Mouse (Mus musculus) forebrain, embryonic 12.5 days (tissue): ENCODE results near the gene Fignl2. TPM values are rescaled to one million over a fixed set of nuclear protein-coding genes. Genes with fewer than 3 reads are reported as not detected.

Experiments
- ATAC-seq: fragments of 200-750 bp; cut with Nextera tagmentation; 2 replicates; pipeline ENCODE4 v1.8.0; 2017; ENCODE audit warnings: moderate TSS enrichment; ENCODE audit not compliant: low FRiP score
- H3K27ac ChIP-seq: fragments of 300-500 bp; sonication (generic); 2 replicates; pipeline ENCODE4 v1.5.1; 2016; ENCODE audit warnings: mild to moderate bottlenecking
- H3K27me3 ChIP-seq: fragments of 300-500 bp; sonication (generic); 2 replicates; pipeline ENCODE4 v1.6.1; 2016; ENCODE audit warnings: mild to moderate bottlenecking
- H3K36me3 ChIP-seq: fragments of 300-500 bp; sonication (generic); replicated peaks from 2 replicates; pipeline ENCODE4 v1.6.1; 2016; ENCODE audit warnings: mild to moderate bottlenecking
- H3K4me1 ChIP-seq: fragments of 300-500 bp; sonication (generic); 2 replicates; pipeline ENCODE4 v1.6.1; 2016
- H3K4me2 ChIP-seq: fragments of 300-500 bp; sonication (generic); 2 replicates; pipeline ENCODE4 v1.6.1; 2016; ENCODE audit warnings: mild to moderate bottlenecking, moderate library complexity
- H3K4me3 ChIP-seq: fragments of 300-500 bp; sonication (generic); replicated peaks from 2 replicates; pipeline ENCODE4 v1.5.1; 2016; ENCODE audit warnings: mild to moderate bottlenecking
- H3K9ac ChIP-seq: fragments of 300-500 bp; sonication (generic); 2 replicates; pipeline ENCODE4 v1.6.1; 2016; ENCODE audit warnings: mild to moderate bottlenecking
- H3K9me3 ChIP-seq: fragments of 300-500 bp; sonication (generic); 2 replicates; pipeline ENCODE4 v1.6.1; 2016
- WGBS: fragments of 180-500 bp; shearing (Covaris S2); methylation state at CpG from one replicate; pipeline ENCODE4 v1.1.7; 2016; 5-methylcytosine and 5-hydroxymethylcytosine counted together
- polyA plus RNA-seq: library from polyadenylated mRNA; unstranded; fragments of >200 nt; fragmentation: Nextera tagmentation; extraction: Ambion mirVana; gene quantifications from 2 replicates; pipeline ENCODE4 v1.2.1, GENCODE M21; 2016

The Fignl2 gene
- polyA plus RNA-seq, 1 experiment from 2014 or later: 0.22 TPM

- no peak overlapping the region for H3K4me3 ChIP-seq
- WGBS: 95% methylated on average over 8 of the region's 8 CpGs
- no peak overlapping the region for H3K9ac ChIP-seq
- no peak overlapping the region for H3K4me2 ChIP-seq
- H3K9me3 ChIP-seq: no peaks in the 10 kb centered on the region
- no peaks in the 10 kb centered on the region for H3K36me3 ChIP-seq
- no peak for ATAC-seq
- no peak overlapping the region for H3K27ac ChIP-seq
- peaks cover 35% of the 10 kb centered on the region for H3K4me1 ChIP-seq
- peaks cover 29% of the 10 kb centered on the region for H3K27me3 ChIP-seq
These were observed 13.2 kb upstream of the Fignl2 start for GRCm38 (mm10) chr15:101091551-101091950.

- peaks cover 22% of the 10 kb centered on the region for H3K4me1 ChIP-seq
- H3K4me2 ChIP-seq: no peak overlapping the region
- H3K4me3 ChIP-seq: no peak overlapping the region
- H3K27ac ChIP-seq: no peak overlapping the region
- WGBS: 51% methylated on average over 4 of the region's 4 CpGs
- H3K9ac ChIP-seq: no peak overlapping the region
- H3K27me3 ChIP-seq: peaks cover 15% of the 10 kb centered on the region
- ATAC-seq: no peak
- no peaks in the 10 kb centered on the region for H3K9me3 ChIP-seq
- no peaks in the 10 kb centered on the region for H3K36me3 ChIP-seq
These were observed 9.9 kb upstream of the Fignl2 start for GRCm38 (mm10) chr15:101088291-101088690.

- ATAC-seq: no peak
- Histone ChIP-seq H3K27ac (no peak overlapping the region), H3K27me3 (peaks cover 9% of the 10 kb centered on the region), H3K4me3 (no peak overlapping the region), H3K9ac (no peak overlapping the region), H3K9me3 (no peaks in the 10 kb centered on the region), H3K4me2 (no peak overlapping the region), H3K4me1 (peaks cover 9% of the 10 kb centered on the region; the same call in 1 of the 2 replicates), H3K36me3 (no peaks in the 10 kb centered on the region)
- WGBS: 78% methylated on average over 3 of the region's 3 CpGs
These were observed 8.6 kb upstream of the Fignl2 start for GRCm38 (mm10) chr15:101086956-101087355.

DNA sequence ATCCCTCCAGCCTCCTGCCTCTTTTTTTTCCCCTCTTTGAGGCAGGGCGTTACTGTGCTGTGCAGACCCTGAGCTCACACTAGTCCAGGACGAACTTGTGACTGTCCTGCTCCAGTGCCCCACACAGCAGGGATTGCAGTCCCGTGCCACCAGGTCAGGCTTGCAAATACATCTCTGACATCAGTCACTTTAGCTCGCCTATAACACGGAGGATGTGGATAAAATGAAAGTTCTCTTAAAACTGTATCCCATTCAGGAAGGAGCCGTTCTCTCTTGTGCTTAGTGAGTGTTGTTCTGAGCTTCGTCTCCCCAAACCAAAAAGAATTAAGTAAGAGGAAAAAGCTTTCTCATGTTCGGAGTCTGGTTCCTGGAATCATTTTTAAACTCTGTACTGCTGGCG lies 8.1 kb upstream of the Fignl2 start:
- H3K4me2 ChIP-seq: no peak overlapping the region
- no peak for ATAC-seq
- 75% methylated on average over 9 of the region's 9 CpGs for WGBS
- H3K9ac ChIP-seq: no peak overlapping the region
- H3K36me3 ChIP-seq: no peaks in the 10 kb centered on the region
- H3K4me1 ChIP-seq: peaks cover 11% of the 10 kb centered on the region; the same call in 1 of the 2 replicates
- H3K9me3 ChIP-seq: no peaks in the 10 kb centered on the region
- no peak overlapping the region for H3K4me3 ChIP-seq
- H3K27ac ChIP-seq: no peak overlapping the region
- peaks cover 6% of the 10 kb centered on the region; the same call in 1 of the 2 replicates for H3K27me3 ChIP-seq

DNA sequence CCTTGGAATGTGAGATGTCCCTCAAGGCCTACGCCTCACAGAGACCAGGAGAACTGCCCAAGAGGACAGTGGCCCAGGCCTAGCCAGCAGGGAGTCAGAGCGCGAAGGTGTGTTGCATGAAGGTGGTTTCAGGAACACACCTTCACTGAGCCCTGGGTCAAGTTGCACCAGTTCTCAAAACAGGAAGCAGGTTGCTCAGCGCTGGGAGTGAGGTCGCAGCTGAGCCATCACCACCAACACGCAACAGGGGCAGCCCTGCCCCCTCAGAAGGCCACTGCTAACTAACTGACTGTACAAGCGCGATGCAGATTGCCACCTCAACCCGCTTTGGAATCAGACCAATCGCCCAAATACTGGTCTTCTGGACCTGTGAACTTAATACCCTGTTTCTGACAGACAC lies 6.1 kb upstream of the Fignl2 start:
- Histone ChIP-seq H3K9ac (no peak overlapping the region), H3K27ac (no peak overlapping the region), H3K36me3 (no peaks in the 10 kb centered on the region), H3K9me3 (no peaks in the 10 kb centered on the region), H3K4me2 (no peak overlapping the region), H3K4me1 (peaks cover 22% of the 10 kb centered on the region; the same call in 1 of the 2 replicates), H3K4me3 (no peak overlapping the region), H3K27me3 (peaks cover 17% of the 10 kb centered on the region; the same call in 1 of the 2 replicates)
- ATAC-seq: no peak
- 90% methylated on average over 10 of the region's 10 CpGs for WGBS

DNA sequence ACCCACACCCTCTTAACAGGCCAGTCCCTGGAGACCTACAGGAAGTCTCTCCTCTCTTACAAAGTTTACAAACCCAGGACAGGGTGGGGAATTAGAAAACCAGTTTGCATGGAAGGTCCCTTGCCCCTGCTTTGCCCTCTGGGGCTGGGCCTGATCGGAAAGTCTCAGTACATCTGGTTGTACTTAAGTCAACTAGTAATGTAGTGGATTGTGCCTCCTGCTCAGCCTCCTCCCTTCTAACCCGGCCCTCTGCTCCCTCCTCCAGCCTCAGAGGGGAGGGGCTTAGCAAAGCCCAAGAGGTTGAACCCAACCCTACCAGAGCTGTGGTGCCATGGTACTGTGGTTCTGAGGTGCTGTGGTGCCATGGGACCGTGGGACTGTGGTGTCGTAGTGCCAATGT lies 3.9 kb upstream of the Fignl2 start:
- H3K27ac ChIP-seq: no peak overlapping the region
- H3K4me2 ChIP-seq: no peak overlapping the region
- peaks cover 25% of the 10 kb centered on the region for H3K27me3 ChIP-seq
- no peak for ATAC-seq
- H3K4me3 ChIP-seq: no peak overlapping the region
- H3K36me3 ChIP-seq: no peaks in the 10 kb centered on the region
- H3K9me3 ChIP-seq: no peaks in the 10 kb centered on the region
- WGBS: 71% methylated on average over 4 of the region's 4 CpGs
- H3K9ac ChIP-seq: no peak overlapping the region
- peaks cover 36% of the 10 kb centered on the region for H3K4me1 ChIP-seq

DNA sequence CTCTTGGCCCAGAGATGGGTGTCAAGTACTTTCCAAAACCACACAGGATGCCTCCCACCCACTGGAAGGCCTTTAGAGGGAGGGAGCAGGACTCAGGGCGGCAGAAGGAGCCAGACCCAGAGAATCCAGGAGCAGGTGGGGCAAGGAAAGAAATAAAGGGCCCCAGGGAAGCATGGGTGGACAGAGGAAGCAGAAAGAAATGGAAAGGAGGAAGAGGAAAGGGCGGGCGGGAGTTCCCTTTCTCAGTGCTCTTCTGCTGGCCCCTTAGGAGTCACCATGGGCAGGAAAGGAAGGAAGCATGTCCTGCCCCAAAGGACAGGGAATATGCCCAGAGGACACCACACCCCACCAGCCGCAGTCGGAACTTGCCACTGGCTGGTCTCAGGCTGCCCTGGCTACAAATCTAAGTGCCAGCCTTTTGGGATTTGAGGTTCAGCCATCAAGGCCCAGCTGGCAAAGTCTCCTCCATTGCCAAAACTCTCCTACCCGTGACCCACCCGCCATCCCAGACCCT lies 2.7 kb upstream of the Fignl2 start:
- Histone ChIP-seq H3K27ac (no peak overlapping the region), H3K27me3 (peaks cover 25% of the 10 kb centered on the region), H3K4me1 (peaks cover 48% of the 10 kb centered on the region), H3K9ac (no peak overlapping the region), H3K9me3 (no peaks in the 10 kb centered on the region), H3K4me3 (no peak overlapping the region), H3K36me3 (no peaks in the 10 kb centered on the region), H3K4me2 (no peak overlapping the region)
- 80% methylated on average over 7 of the region's 7 CpGs for WGBS
- no peak for ATAC-seq

DNA sequence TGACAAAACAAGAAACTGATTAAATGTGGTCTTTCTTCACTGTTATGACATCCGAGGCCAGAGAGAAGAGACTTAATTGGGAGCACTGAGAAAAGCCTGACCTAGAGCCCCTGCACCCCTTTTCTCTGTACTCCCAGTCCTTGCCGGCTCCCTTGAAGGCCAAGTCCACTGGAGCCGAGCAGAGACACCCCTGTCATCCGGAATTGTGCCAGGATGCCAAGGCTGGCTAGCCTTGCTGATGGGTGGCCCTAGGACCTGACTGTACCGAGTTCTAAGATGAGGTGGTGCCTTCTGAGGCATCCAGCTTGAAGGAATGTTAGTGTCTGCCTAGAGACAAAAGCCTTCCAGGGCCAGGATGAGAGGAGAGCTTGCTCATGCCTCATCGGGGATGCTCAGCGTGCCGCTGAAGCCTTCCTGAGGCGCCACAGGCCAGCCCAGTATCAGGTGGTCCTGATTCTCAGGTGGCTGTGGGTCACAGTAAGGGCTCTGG lies 1.7 kb upstream of the Fignl2 start:
- no peak overlapping the region for H3K9ac ChIP-seq
- H3K36me3 ChIP-seq: no peaks in the 10 kb centered on the region
- WGBS: 70% methylated on average over 9 of the region's 9 CpGs
- ATAC-seq: no peak
- peaks cover 25% of the 10 kb centered on the region for H3K27me3 ChIP-seq
- no peak overlapping the region for H3K4me3 ChIP-seq
- peaks cover 58% of the 10 kb centered on the region for H3K4me1 ChIP-seq
- H3K9me3 ChIP-seq: no peaks in the 10 kb centered on the region
- no peak overlapping the region for H3K27ac ChIP-seq
- no peak overlapping the region for H3K4me2 ChIP-seq

DNA sequence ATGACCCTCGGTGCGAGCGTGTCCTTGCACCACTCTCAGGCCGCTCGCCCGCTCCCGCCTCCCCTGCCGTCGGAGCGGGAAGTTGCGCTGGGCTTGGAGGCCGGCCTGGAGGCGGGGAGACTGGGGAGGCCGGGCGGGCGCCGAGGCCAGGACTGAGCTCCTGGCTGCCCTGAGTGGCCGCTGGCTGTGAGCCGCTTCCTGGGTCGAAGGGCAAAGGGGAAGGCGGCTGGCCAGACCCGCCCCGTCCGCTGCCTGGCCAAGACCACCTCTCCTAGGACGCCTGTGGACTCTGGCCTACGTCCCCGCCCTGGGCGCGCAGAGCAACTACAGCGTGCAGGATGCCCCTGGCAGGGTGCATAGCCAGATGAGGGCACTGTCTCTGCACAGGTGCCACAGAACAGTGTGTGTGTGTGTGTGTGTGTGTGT lies 377 bp upstream of the Fignl2 start:
- H3K9me3 ChIP-seq: no peaks in the 10 kb centered on the region
- no peaks in the 10 kb centered on the region for H3K36me3 ChIP-seq
- H3K4me2 ChIP-seq: peak overlapping the region; percentile 94
- whole genome bisulfite sequencing: under 1% methylated on average over 28 of the region's 30 CpGs
- peak overlapping the region; percentile 86 for H3K9ac ChIP-seq
- peaks cover 25% of the 10 kb centered on the region for H3K27me3 ChIP-seq
- H3K27ac ChIP-seq: peak overlapping the region; percentile 85
- H3K4me3 ChIP-seq: peak overlapping the region; percentile 88
- peak; percentile 58 for ATAC-seq
- H3K4me1 ChIP-seq: peaks cover 63% of the 10 kb centered on the region

GRCm38 (mm10) chr15:101077001-101077812 lies 1.2 kb downstream of the Fignl2 start:
- peak overlapping the region; percentile 86 for H3K9ac ChIP-seq
- peak; percentile 27 for ATAC-seq
- H3K36me3 ChIP-seq: no peaks in the 10 kb centered on the region
- H3K4me1 ChIP-seq: peaks cover 67% of the 10 kb centered on the region
- H3K4me3 ChIP-seq: peak overlapping the region; percentile 88
- H3K9me3 ChIP-seq: no peaks in the 10 kb centered on the region
- H3K27ac ChIP-seq: peak overlapping the region; percentile 85
- 0% methylated on average over 34 of the region's 34 CpGs for WGBS
- H3K4me2 ChIP-seq: peak overlapping the region; percentile 94
- peaks cover 25% of the 10 kb centered on the region for H3K27me3 ChIP-seq

- peaks cover 67% of the 10 kb centered on the region for H3K4me1 ChIP-seq
These were observed 2.0 kb downstream of the Fignl2 start for GRCm38 (mm10) chr15:101076071-101077000.

DNA sequence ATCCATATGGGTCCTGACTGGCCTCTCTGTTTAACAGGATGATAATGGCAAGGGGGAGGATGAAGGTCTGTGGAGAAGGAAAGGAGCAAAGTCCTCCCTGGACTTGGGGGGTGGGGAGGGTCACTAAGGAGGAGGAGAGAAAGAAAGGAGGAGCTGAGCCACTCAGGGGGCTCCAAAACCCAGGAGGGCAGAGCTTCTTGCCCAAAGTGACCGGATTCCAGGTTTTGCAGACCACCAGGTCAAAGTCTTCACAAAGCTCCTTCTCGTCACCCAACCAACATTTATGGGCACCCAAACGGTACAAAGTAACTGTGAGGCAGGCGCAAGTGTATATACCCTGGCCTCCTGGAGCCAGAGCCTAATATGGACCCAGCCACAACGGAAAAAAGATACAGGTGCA lies 2.7 kb downstream of the Fignl2 start:
- Histone ChIP-seq H3K4me2 (peak overlapping the region; percentile 94), H3K36me3 (no peaks in the 10 kb centered on the region), H3K27ac (no peak overlapping the region), H3K9me3 (no peaks in the 10 kb centered on the region), H3K27me3 (peaks cover 18% of the 10 kb centered on the region), H3K4me1 (peaks cover 69% of the 10 kb centered on the region), H3K9ac (0 out of 2 replicates have a peak overlapping the region, but pooled peaks have one; percentile 13), H3K4me3 (no peak overlapping the region)
- 13% methylated on average over 5 of the region's 5 CpGs for WGBS
- ATAC-seq: no peak

More at GRCm38 (mm10) chr15:101076071-101077000, 2.0 kb downstream of the Fignl2 start:
- Histone ChIP-seq H3K27ac (peak overlapping the region; percentile 85), H3K4me2 (peak overlapping the region; percentile 94), H3K36me3 (no peaks in the 10 kb centered on the region), H3K9ac (peak overlapping the region; percentile 86), H3K9me3 (no peaks in the 10 kb centered on the region), H3K27me3 (peaks cover 23% of the 10 kb centered on the region), H3K4me3 (peak overlapping the region; percentile 88)
- WGBS: under 1% methylated on average over 26 of the region's 26 CpGs
- ATAC-seq: peak; percentile 43; the same call in 1 of the 2 replicates
